Mouse (Mus musculus): ENCODE data around the gene Tlcd1. TPM values are rescaled to one million over a fixed set of nuclear protein-coding genes. Genes with fewer than 3 reads are reported as not detected.

Tlcd1 gene
- polyA plus RNA-seq, 1 experiment, result 17.4 TPM

GRCm38 (mm10) chr11:78189234-78190040 lies 12.9 kb downstream of the Tlcd1 start:
- Histone ChIP-seq H3K27me3 (ENCODE audit: control insufficient read depth, insufficient read depth, insufficient read length) (no peaks in the 10 kb centered on the region), H3K4me3 (peak overlapping the region; percentile 78), H3K79me2 (ENCODE audit: control insufficient read depth, insufficient read depth) (no peaks in the 10 kb centered on the region), H3ac (ENCODE audit: control insufficient read depth, insufficient read length) (peak overlapping the region; percentile 19), H3K4me2 (ENCODE audit: low read depth) (peak overlapping the region; percentile 79), H3K36me3 (ENCODE audit: control insufficient read depth, insufficient read depth) (peaks cover 17% of the 10 kb centered on the region)
- TF ChIP-seq USF1 (IDR thresholded peaks at IDR 0.05; ENCODE audit: low read depth) (no peak), MYOG (IDR thresholded peaks at IDR 0.05; ENCODE audit: control insufficient read depth in 1 of 3, insufficient read depth in 1 of 3, insufficient read length in 2 of 3, low read depth in 2 of 3) (peak in 1 of 3 experiments; percentile 1), POLR2A (IDR thresholded peaks at IDR 0.05; ENCODE audit: insufficient read length, low read depth) (peak; percentile 70), POLR2AphosphoS2 (IDR thresholded peaks at IDR 0.05; ENCODE audit: insufficient read length, low read depth) (peak; percentile 63), REST (IDR thresholded peaks at IDR 0.05; ENCODE audit: insufficient read depth, insufficient read length) (no peak), CEBPB (IDR thresholded peaks at IDR 0.05; ENCODE audit: insufficient read depth, poor library complexity, severe bottlenecking) (no peak), SRF (IDR thresholded peaks at IDR 0.05; ENCODE audit: control insufficient read depth, insufficient read length, low read depth) (no peak), MAX (IDR thresholded peaks at IDR 0.05; ENCODE audit: low read depth) (no peak)

- H3K4me3 ChIP-seq, result peak overlapping the region; percentile 78
- H3ac ChIP-seq (ENCODE audit: control insufficient read depth, insufficient read length), result no peak overlapping the region
- no peak for TF ChIP-seq TCF12 (IDR thresholded peaks at IDR 0.05; ENCODE audit: insufficient read depth, poor library complexity, severe bottlenecking)
- no peak for TF ChIP-seq CEBPB (IDR thresholded peaks at IDR 0.05; ENCODE audit: insufficient read depth, poor library complexity, severe bottlenecking)
- H3K4me2 ChIP-seq (ENCODE audit: low read depth), result peak overlapping the region; percentile 79
- H3K79me2 ChIP-seq (ENCODE audit: control insufficient read depth, insufficient read depth), result no peaks in the 10 kb centered on the region
- H3K27me3 ChIP-seq (ENCODE audit: control insufficient read depth, insufficient read depth, insufficient read length), result no peaks in the 10 kb centered on the region
- H3K36me3 ChIP-seq (ENCODE audit: control insufficient read depth, insufficient read depth), result peaks cover 17% of the 10 kb centered on the region
Observed at GRCm38 (mm10) chr11:78190041-78190440, 13.5 kb downstream of the Tlcd1 start.

DNA sequence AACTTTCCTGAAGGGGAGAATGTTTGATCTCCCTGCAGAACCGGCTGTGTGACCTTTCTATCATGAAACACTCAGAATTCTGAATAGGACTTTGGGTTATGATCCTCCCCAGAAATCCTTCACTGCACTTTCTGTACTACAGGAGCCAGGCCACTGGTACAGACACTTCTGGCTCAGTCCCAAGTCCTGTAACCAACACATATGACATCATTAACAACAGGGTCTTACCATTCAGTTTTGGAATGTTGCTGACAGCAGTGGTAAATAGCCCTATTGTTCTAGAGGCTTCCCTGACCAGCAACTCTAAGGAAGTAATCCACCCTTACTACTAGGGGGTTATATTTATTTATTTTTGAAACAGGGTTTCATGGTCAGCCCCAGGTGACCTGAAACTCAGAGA lies 16.6 kb downstream of the Tlcd1 start, which contains the start of gene Proca1:
Proca1 (plus strand) TSS at position 280 of the 400 bp plus-strand sequence.
- Histone ChIP-seq H3ac (ENCODE audit: control insufficient read depth, insufficient read length) (no peak within 1 kb of the TSS), H3K27me3 (ENCODE audit: control insufficient read depth, insufficient read depth, insufficient read length) (no peaks in the 10 kb centered on the region), H3K4me2 (ENCODE audit: low read depth) (no peak within 1 kb of the TSS), H3K79me2 (ENCODE audit: control insufficient read depth, insufficient read depth) (no peaks in the 10 kb centered on the region), H3K4me3 (no peak within 1 kb of the TSS), H3K36me3 (ENCODE audit: control insufficient read depth, insufficient read depth) (peaks cover 17% of the 10 kb centered on the region)
- TF ChIP-seq TCF3 (IDR thresholded peaks at IDR 0.05; ENCODE audit: insufficient read length, low read depth), result no peak
- TF ChIP-seq MAX (IDR thresholded peaks at IDR 0.05; ENCODE audit: low read depth), result no peak
- TF ChIP-seq POLR2AphosphoS2 (IDR thresholded peaks at IDR 0.05; ENCODE audit: insufficient read length, low read depth), result no peak
- no peak for TF ChIP-seq USF1 (IDR thresholded peaks at IDR 0.05; ENCODE audit: low read depth)
- no peak for TF ChIP-seq TCF12 (IDR thresholded peaks at IDR 0.05; ENCODE audit: insufficient read depth, poor library complexity, severe bottlenecking)
- no peak for TF ChIP-seq E2F4 (IDR thresholded peaks at IDR 0.05; ENCODE audit: insufficient read depth)
- TF ChIP-seq MYOG (IDR thresholded peaks at IDR 0.05; ENCODE audit: control insufficient read depth in 1 of 3, insufficient read depth in 1 of 3, insufficient read length in 2 of 3, low read depth in 2 of 3), result no peak
- TF ChIP-seq POLR2A (IDR thresholded peaks at IDR 0.05; ENCODE audit: insufficient read length, low read depth), result no peak
- TF ChIP-seq REST (IDR thresholded peaks at IDR 0.05; ENCODE audit: insufficient read depth, insufficient read length), result no peak

DNA sequence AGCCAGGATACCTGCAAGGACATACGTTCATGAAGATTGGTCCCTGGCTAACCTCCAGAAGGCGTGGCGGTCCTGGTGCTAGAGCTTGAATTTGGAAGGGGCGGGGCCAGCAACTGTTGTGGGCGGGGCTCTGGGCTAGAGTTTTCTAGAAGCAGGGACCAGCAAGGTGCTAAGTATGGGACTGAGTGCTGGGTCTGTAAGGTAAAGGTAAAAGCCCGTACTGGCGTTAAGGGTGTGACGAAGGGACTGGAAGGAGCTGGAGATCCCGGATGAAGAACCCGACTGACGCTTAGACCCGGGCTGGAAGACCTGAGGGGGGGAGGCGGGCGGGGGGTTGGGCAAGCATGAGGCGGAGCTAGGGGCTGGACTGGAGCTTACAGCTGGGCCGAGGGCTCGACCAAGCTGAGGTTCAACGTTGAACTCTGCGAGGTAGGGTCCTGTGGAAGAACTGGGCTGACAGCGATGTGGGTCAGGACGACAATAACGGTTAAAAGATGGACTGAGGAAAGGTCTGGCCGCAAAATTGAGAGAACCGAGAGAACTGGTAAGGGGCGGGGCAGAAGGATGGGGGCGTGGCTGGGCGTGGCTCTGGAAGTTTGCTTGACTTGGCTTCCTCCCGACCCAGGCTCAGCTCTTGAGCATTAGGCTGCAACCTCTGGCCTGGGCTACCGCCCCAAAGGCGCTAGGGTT lies 18.0 kb downstream of the Tlcd1 start:
- TF ChIP-seq CEBPB (IDR thresholded peaks at IDR 0.05; ENCODE audit: insufficient read depth, poor library complexity, severe bottlenecking) (no peak), MYOD1 (IDR thresholded peaks at IDR 0.05; ENCODE audit: control insufficient read depth in 1 of 3, insufficient read length in 2 of 3, low read depth in 2 of 3) (no peak), MAX (IDR thresholded peaks at IDR 0.05; ENCODE audit: low read depth) (no peak)
- H3K27me3 ChIP-seq (ENCODE audit: control insufficient read depth, insufficient read depth, insufficient read length), result no peaks in the 10 kb centered on the region
- H3K79me2 ChIP-seq (ENCODE audit: control insufficient read depth, insufficient read depth), result no peaks in the 10 kb centered on the region
- H3K4me2 ChIP-seq (ENCODE audit: low read depth), result no peak overlapping the region
- peaks cover 17% of the 10 kb centered on the region for H3K36me3 ChIP-seq (ENCODE audit: control insufficient read depth, insufficient read depth)
- H3K4me3 ChIP-seq, result no peak overlapping the region
- no peak overlapping the region for H3ac ChIP-seq (ENCODE audit: control insufficient read depth, insufficient read length)

- no peak overlapping the region for H3K4me3 ChIP-seq
- no peaks in the 10 kb centered on the region for H3K79me2 ChIP-seq (ENCODE audit: control insufficient read depth, insufficient read depth)
- H3ac ChIP-seq (ENCODE audit: control insufficient read depth, insufficient read length), result no peak overlapping the region
- H3K4me2 ChIP-seq (ENCODE audit: low read depth), result no peak overlapping the region
- peaks cover 17% of the 10 kb centered on the region for H3K36me3 ChIP-seq (ENCODE audit: control insufficient read depth, insufficient read depth)
- H3K27me3 ChIP-seq (ENCODE audit: control insufficient read depth, insufficient read depth, insufficient read length), result no peaks in the 10 kb centered on the region
- TF ChIP-seq MAX (IDR thresholded peaks at IDR 0.05; ENCODE audit: low read depth), result no peak
Observed at GRCm38 (mm10) chr11:78195101-78195863, 18.8 kb downstream of the Tlcd1 start.
